Mouse (Mus musculus) bone marrow, adult 2 months (tissue): ENCODE data around the gene Zfp13.

Experiments
- CTCF ChIP-seq: fragments of 200-500 bp; IDR thresholded peaks from 2 replicates; pipeline ENCODE4 v1.5.1; 2011; ENCODE audit warnings: low read length, control low read depth; ENCODE audit not compliant: control insufficient read depth, insufficient read depth
- POLR2A ChIP-seq: fragments of 200-500 bp; IDR thresholded peaks from 2 replicates; pipeline ENCODE4 v1.6.1; 2011; ENCODE audit warnings: low read depth, mild to moderate bottlenecking, control low read depth, low read length, borderline replicate concordance; ENCODE audit not compliant: control insufficient read depth

GRCm38 (mm10) chr17:23542835-23543234 is 56.5 kb downstream of the Zfp13 start:
- TF ChIP-seq CTCF (no peak), POLR2A (no peak)
